Mouse (Mus musculus) liver, embryonic 14.5 days (tissue): ENCODE measurements around the gene Tirap.

ENCODE experiments used
- CTCF ChIP-seq: IDR thresholded peaks from 2 replicates; pipeline ENCODE4 v1.5.1; 2016; ENCODE audit warnings: antibody characterized with exemption, low read depth, control low read depth
- EP300 ChIP-seq: IDR thresholded peaks from 2 replicates; pipeline ENCODE4 v1.6.1; 2016; ENCODE audit warnings: antibody characterized with exemption, low read depth

DNA sequence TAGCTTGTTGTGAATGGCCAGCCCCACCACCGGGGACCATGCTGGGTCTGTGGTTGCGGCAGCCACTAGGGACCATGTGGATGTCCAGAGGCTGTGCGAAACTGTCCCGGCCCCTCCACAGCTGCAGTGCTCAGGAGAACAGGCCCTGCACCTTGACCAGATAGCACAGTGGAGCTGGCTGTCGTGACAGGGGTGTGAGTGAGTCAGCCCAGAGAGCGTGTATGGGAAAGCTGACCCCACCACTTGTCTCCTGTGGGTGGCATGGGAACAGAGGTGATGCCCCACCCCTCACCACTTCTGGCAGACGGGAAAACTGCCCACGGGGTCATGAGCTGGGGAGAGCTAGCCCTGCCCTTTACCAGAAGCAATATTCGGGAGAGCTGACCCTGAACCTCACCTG is 55.0 kb downstream of the Tirap start:
- TF ChIP-seq CTCF (no peak), EP300 (no peak)
